Mouse (Mus musculus): ENCODE measurements around the gene Fam19a3. TPM values are rescaled to one million over a fixed set of nuclear protein-coding genes. Genes with fewer than 3 reads are reported as not detected.

Fam19a3 gene
- polyA plus RNA-seq, 1 experiment = 0.34 TPM

GRCm38 (mm10) chr3:104812254-104812653, 30.6 kb upstream of the Fam19a3 start:
- no peak overlapping the region for H3K4me3 ChIP-seq (replicated peaks; ENCODE audit: extremely low read depth, low read depth, low read length)
- 64% methylated on average over 4 of the region's 4 CpGs for WGBS
- H3K4me1 ChIP-seq (ENCODE audit: control insufficient read depth, insufficient read depth, low read length) = peaks cover 2% of the 10 kb centered on the region; the same call in 1 of the 2 replicates
- TF ChIP-seq POLR2A (IDR thresholded peaks at IDR 0.05; ENCODE audit: borderline replicate concordance, extremely low read depth, low read depth, low read length) (no peak), CTCF (IDR thresholded peaks at IDR 0.05; ENCODE audit: insufficient read depth, low read length) (no peak)
- no peak for DNase-seq

- TF ChIP-seq POLR2A (IDR thresholded peaks at IDR 0.05; ENCODE audit: borderline replicate concordance, extremely low read depth, low read depth, low read length) = no peak
- TF ChIP-seq CTCF (IDR thresholded peaks at IDR 0.05; ENCODE audit: insufficient read depth, low read length) = no peak
- no peak for DNase-seq
- Histone ChIP-seq H3K4me3 (replicated peaks; ENCODE audit: extremely low read depth, low read depth, low read length) (no peak overlapping the region), H3K4me1 (ENCODE audit: control insufficient read depth, insufficient read depth, low read length) (peaks cover 2% of the 10 kb centered on the region; the same call in 1 of the 2 replicates)
- WGBS = 32% methylated on average over 3 of the region's 3 CpGs
These were observed 30.1 kb upstream of the Fam19a3 start for GRCm38 (mm10) chr3:104811752-104812151.

GRCm38 (mm10) chr3:104805539-104805938, 23.9 kb upstream of the Fam19a3 start:
- no peak for TF ChIP-seq POLR2A (IDR thresholded peaks at IDR 0.05; ENCODE audit: borderline replicate concordance, extremely low read depth, low read depth, low read length)
- Histone ChIP-seq H3K4me3 (replicated peaks; ENCODE audit: extremely low read depth, low read depth, low read length) (no peak overlapping the region), H3K4me1 (ENCODE audit: control insufficient read depth, insufficient read depth, low read length) (no peaks in the 10 kb centered on the region)
- WGBS = 42% methylated on average over 9 of the region's 9 CpGs
- DNase-seq = no peak

GRCm38 (mm10) chr3:104804312-104804711, 22.7 kb upstream of the Fam19a3 start:
- WGBS = 94% methylated on average over 10 of the region's 10 CpGs
- TF ChIP-seq POLR2A (IDR thresholded peaks at IDR 0.05; ENCODE audit: borderline replicate concordance, extremely low read depth, low read depth, low read length) (no peak), CTCF (IDR thresholded peaks at IDR 0.05; ENCODE audit: insufficient read depth, low read length) (no peak)
- no peak overlapping the region for H3K4me3 ChIP-seq (replicated peaks; ENCODE audit: extremely low read depth, low read depth, low read length)
- DNase-seq = no peak
- H3K4me1 ChIP-seq (ENCODE audit: control insufficient read depth, insufficient read depth, low read length) = no peaks in the 10 kb centered on the region

GRCm38 (mm10) chr3:104801481-104801880, 19.8 kb upstream of the Fam19a3 start:
- WGBS = 95% methylated on average over 6 of the region's 6 CpGs
- no peak for DNase-seq
- no peak for TF ChIP-seq POLR2A (IDR thresholded peaks at IDR 0.05; ENCODE audit: borderline replicate concordance, extremely low read depth, low read depth, low read length)
- no peak for TF ChIP-seq CTCF (IDR thresholded peaks at IDR 0.05; ENCODE audit: insufficient read depth, low read length)
- Histone ChIP-seq H3K4me1 (ENCODE audit: control insufficient read depth, insufficient read depth, low read length) (no peaks in the 10 kb centered on the region), H3K4me3 (replicated peaks; ENCODE audit: extremely low read depth, low read depth, low read length) (no peak overlapping the region)

GRCm38 (mm10) chr3:104800681-104801080, 19.0 kb upstream of the Fam19a3 start:
- H3K4me3 ChIP-seq (replicated peaks; ENCODE audit: extremely low read depth, low read depth, low read length) = no peak overlapping the region
- no peak for TF ChIP-seq POLR2A (IDR thresholded peaks at IDR 0.05; ENCODE audit: borderline replicate concordance, extremely low read depth, low read depth, low read length)
- no peak for TF ChIP-seq CTCF (IDR thresholded peaks at IDR 0.05; ENCODE audit: insufficient read depth, low read length)
- no peaks in the 10 kb centered on the region for H3K4me1 ChIP-seq (ENCODE audit: control insufficient read depth, insufficient read depth, low read length)
- no peak for DNase-seq
- WGBS = 94% methylated on average over 11 of the region's 11 CpGs

GRCm38 (mm10) chr3:104796430-104797082, 14.9 kb upstream of the Fam19a3 start:
- no peak for TF ChIP-seq CTCF (IDR thresholded peaks at IDR 0.05; ENCODE audit: insufficient read depth, low read length)
- no peak for TF ChIP-seq POLR2A (IDR thresholded peaks at IDR 0.05; ENCODE audit: borderline replicate concordance, extremely low read depth, low read depth, low read length)
- Histone ChIP-seq H3K4me1 (ENCODE audit: control insufficient read depth, insufficient read depth, low read length) (peaks cover 12% of the 10 kb centered on the region; the same call in 1 of the 2 replicates), H3K4me3 (replicated peaks; ENCODE audit: extremely low read depth, low read depth, low read length) (no peak overlapping the region)
- 67% methylated on average over 15 of the region's 15 CpGs for WGBS
- DNase-seq = no peak

- Histone ChIP-seq H3K4me1 (ENCODE audit: control insufficient read depth, insufficient read depth, low read length) (peaks cover 13% of the 10 kb centered on the region), H3K4me3 (replicated peaks; ENCODE audit: extremely low read depth, low read depth, low read length) (no peak overlapping the region)
- 63% methylated on average over 15 of the region's 15 CpGs for WGBS
- no peak for DNase-seq
- TF ChIP-seq POLR2A (IDR thresholded peaks at IDR 0.05; ENCODE audit: borderline replicate concordance, extremely low read depth, low read depth, low read length) (no peak), CTCF (IDR thresholded peaks at IDR 0.05; ENCODE audit: insufficient read depth, low read length) (no peak)
These were observed 14.2 kb upstream of the Fam19a3 start for GRCm38 (mm10) chr3:104795661-104796340.

GRCm38 (mm10) chr3:104794953-104795470, 13.4 kb upstream of the Fam19a3 start:
- Histone ChIP-seq H3K4me3 (replicated peaks; ENCODE audit: extremely low read depth, low read depth, low read length) (no peak overlapping the region), H3K4me1 (ENCODE audit: control insufficient read depth, insufficient read depth, low read length) (peaks cover 18% of the 10 kb centered on the region)
- WGBS = 41% methylated on average over 12 of the region's 12 CpGs
- DNase-seq = no peak
- TF ChIP-seq POLR2A (IDR thresholded peaks at IDR 0.05; ENCODE audit: borderline replicate concordance, extremely low read depth, low read depth, low read length) (no peak), CTCF (IDR thresholded peaks at IDR 0.05; ENCODE audit: insufficient read depth, low read length) (no peak)

Measured in lung, adult 2 months (tissue).